Mouse (Mus musculus): ENCODE measurements around the gene Tbcd. TPM values are rescaled to one million over a fixed set of nuclear protein-coding genes. Genes with fewer than 3 reads are reported as not detected.
"Not testable (repeated sequence)": the region's sequence is repeated elsewhere in the genome, so short reads cannot be mapped to it uniquely, and the experiment has no call there.

Gene Tbcd
- polyA plus RNA-seq, 1 experiment = 99.9 TPM

- no peak for DNase-seq (ENCODE audit: low read depth)
Measured at GRCm38 (mm10) chr11:121652547-121653305, 201.0 kb downstream of the Tbcd start.

GRCm38 (mm10) chr11:121653631-121654030 lies 201.9 kb downstream of the Tbcd start:
- no peak for DNase-seq (ENCODE audit: low read depth)

- DNase-seq (ENCODE audit: low read depth) = no peak
Measured at GRCm38 (mm10) chr11:121654406-121654945, 202.7 kb downstream of the Tbcd start.

GRCm38 (mm10) chr11:121655166-121655806 lies 203.5 kb downstream of the Tbcd start:
- DNase-seq (ENCODE audit: low read depth) = no peak

- DNase-seq (ENCODE audit: low read depth) = no peak
Measured at GRCm38 (mm10) chr11:121655807-121656511, 204.2 kb downstream of the Tbcd start.

- DNase-seq (ENCODE audit: low read depth) = no peak
Measured at GRCm38 (mm10) chr11:121658151-121658550, 206.4 kb downstream of the Tbcd start.

GRCm38 (mm10) chr11:121660604-121661003 lies 208.9 kb downstream of the Tbcd start:
- not testable (repeated sequence) for DNase-seq (ENCODE audit: low read depth)

- DNase-seq (ENCODE audit: low read depth) = no peak
Measured at GRCm38 (mm10) chr11:121661116-121661515, 209.4 kb downstream of the Tbcd start.

Other genes with a start within 250 kb of the Tbcd start
- gene Hexdc, start 247.5 kb upstream of the Tbcd start, polyA plus RNA-seq (2012; rRNA removed) = 22.8 and 36.9 TPM in 2 replicates
- gene Ogfod3, start 247.2 kb upstream of the Tbcd start, polyA plus RNA-seq (2012; rRNA removed) = 28.8 and 34.4 TPM in 2 replicates
- gene Cybc1, start 222.6 kb upstream of the Tbcd start, polyA plus RNA-seq (2012; rRNA removed) = 27.5 and 40.6 TPM in 2 replicates
- 30.3 and 48.1 TPM in 2 replicates for gene Narf, start 214.7 kb upstream of the Tbcd start, polyA plus RNA-seq (2012; rRNA removed)
- gene Foxk2, start 192.0 kb upstream of the Tbcd start, polyA plus RNA-seq (2012; rRNA removed) = 41.4 and 43.9 TPM in 2 replicates
- 51.3 and 66.2 TPM in 2 replicates for gene Wdr45b, start 97.5 kb upstream of the Tbcd start, polyA plus RNA-seq (2012; rRNA removed)
- gene Rab40b, start 63.7 kb upstream of the Tbcd start, polyA plus RNA-seq (2012; rRNA removed) = 9.2 and 9.4 TPM in 2 replicates
- gene Fn3krp, start 30.5 kb upstream of the Tbcd start, polyA plus RNA-seq (2012; rRNA removed) = 9.8 and 13.6 TPM in 2 replicates
- gene Fn3k, start 17.0 kb upstream of the Tbcd start, polyA plus RNA-seq (2012; rRNA removed) = 1.9 and 2.4 TPM in 2 replicates
- gene Zfp750, start 67.4 kb downstream of the Tbcd start, polyA plus RNA-seq (2012; rRNA removed) = 6.7 and 13.2 TPM in 2 replicates
- gene B3gntl1, start 221.2 kb downstream of the Tbcd start, polyA plus RNA-seq (2012; rRNA removed) = 11.3 and 14.7 TPM in 2 replicates
- gene Metrnl, start 249.6 kb downstream of the Tbcd start, polyA plus RNA-seq (2012; rRNA removed) = 45.3 and 49.0 TPM in 2 replicates